Mouse (Mus musculus) liver, adult 2 months (tissue): ENCODE measurements around the gene Evl.

ENCODE experiments used
- CTCF ChIP-seq: fragments of 200-500 bp; IDR thresholded peaks from 2 replicates; pipeline ENCODE4 v1.5.1; 2011; ENCODE audit warnings: low read depth, low read length, control low read depth
- POLR2A ChIP-seq: fragments of 200-500 bp; IDR thresholded peaks from 2 replicates; pipeline ENCODE4 v1.6.1; 2011; ENCODE audit warnings: low read length, control low read depth; ENCODE audit not compliant: insufficient read depth; ENCODE audit errors: extremely low read depth

- no peak for TF ChIP-seq CTCF
- no peak for TF ChIP-seq POLR2A
Observed at GRCm38 (mm10) chr12:108546508-108547153, 7.9 kb upstream of the Evl start.
